Mouse (Mus musculus): ENCODE data around the gene Tmem39b. TPM values are rescaled to one million over a fixed set of nuclear protein-coding genes. Genes with fewer than 3 reads are reported as not detected.
"Not testable (repeated sequence)": the region's sequence is repeated elsewhere in the genome, so short reads cannot be mapped to it uniquely, and the experiment has no call there.

Tmem39b gene
- 10 to 100 TPM in 2 of 3 experiments, 1 to 10 TPM in 1; 8.3 to 16.1 (median 12.8) TPM for polyA plus RNA-seq (2017; shearing (Covaris generic))

- peak; percentile 84 for ATAC-seq
These were observed at the start of gene Tmem39b for GRCm38 (mm10) chr4:129696158-129696985. Tmem39b (minus strand) TSS chr4:129696838.

- ATAC-seq = no peak
These were observed 49.5 kb upstream of the Tmem39b start for GRCm38 (mm10) chr4:129746106-129746505.

DNA sequence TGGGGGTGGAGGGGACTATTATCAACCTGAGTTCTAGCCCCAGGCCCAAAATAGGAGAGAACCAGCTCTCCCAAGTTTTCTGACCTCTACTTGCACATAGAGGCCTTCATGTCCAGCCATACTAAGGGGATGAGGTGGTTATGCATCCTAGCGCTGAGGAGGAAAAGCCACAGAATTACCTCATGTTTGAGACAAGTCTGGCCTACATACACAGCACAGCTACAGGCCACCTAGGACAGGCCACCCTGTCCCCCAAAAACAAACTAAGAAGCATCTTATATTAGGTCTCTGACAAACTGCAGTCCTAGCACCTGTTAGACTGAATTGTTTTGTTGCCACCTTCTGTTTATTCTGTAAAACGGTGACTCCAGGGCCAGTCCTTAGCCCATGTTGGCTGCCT is 46.9 kb upstream of the Tmem39b start:
- no peak for ATAC-seq

DNA sequence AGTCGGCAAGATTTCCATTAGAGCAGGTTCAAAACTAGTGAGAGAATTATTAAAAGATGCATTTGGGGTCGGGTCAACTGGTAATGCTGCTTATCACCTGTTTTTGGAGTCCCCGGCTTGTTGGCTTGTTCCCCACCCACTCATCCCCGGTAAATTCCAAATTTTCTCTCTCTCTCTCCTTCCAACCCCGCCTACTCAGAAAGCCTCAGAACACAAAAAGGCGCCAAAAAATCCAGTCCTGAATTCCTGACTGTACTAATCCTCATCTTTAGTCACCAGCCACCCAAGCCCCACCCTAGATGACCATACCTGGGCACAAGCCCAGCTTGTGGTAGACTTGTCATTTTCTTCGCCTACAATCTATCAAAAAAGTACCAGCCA is 46.4 kb upstream of the Tmem39b start:
- ATAC-seq = no peak

DNA sequence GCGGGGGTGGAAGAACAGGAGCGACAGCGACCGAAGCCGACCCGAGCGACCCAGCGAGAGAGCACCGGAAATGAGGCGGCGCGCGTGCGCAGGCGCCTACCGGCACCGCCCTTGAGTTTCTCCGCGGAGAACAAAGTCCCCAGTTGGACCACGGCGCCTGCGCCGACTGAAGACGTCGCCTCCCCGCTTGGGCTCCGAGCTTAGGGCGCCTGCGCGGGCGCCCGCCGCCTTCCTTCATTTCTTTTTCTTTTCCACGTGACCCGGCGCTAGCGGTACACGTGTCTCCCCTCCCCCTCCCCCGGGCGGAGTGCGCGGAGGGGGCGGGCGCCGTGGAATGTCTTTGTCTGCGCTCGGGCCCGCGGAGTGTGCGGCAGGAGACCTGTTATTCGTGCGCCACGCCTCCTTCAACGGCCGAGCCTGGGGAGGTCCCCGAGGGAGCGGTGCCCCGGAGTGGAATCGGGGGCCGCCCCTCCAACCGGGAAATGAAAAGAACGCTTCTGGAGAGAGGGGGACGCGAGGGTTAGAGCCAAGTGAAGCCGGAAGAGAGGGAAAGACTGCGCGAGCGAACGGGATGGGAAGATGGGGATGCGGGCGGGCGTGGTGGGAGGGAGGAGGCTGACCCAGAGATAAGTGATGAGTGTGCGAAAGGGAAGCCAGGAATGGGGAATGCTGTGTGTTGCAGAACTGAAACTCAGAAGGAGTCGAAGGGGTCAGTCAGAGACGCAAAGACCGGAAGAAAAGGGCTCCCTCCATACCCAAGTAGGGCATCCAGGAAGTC is 45.8 kb upstream of the Tmem39b start, which contains the start of gene Khdrbs1:
TSS of gene Khdrbs1 (minus strand) at position 72 of the 778 bp plus-strand sequence.
- peak; percentile 81 for ATAC-seq

DNA sequence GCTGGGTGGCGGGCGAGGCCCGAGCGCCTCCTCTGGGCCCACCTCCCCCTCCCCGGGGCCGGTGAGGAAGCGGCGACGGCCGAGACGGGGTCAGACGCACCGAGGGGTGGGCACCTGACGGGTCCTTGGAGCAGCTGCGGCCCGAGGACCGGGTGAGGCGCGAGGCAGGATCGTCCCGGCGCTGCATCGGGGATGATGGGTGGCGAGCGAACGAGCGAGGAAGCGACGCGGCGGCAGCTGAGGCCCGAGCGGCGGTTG is 45.3 kb upstream of the Tmem39b start:
- no peak for ATAC-seq

DNA sequence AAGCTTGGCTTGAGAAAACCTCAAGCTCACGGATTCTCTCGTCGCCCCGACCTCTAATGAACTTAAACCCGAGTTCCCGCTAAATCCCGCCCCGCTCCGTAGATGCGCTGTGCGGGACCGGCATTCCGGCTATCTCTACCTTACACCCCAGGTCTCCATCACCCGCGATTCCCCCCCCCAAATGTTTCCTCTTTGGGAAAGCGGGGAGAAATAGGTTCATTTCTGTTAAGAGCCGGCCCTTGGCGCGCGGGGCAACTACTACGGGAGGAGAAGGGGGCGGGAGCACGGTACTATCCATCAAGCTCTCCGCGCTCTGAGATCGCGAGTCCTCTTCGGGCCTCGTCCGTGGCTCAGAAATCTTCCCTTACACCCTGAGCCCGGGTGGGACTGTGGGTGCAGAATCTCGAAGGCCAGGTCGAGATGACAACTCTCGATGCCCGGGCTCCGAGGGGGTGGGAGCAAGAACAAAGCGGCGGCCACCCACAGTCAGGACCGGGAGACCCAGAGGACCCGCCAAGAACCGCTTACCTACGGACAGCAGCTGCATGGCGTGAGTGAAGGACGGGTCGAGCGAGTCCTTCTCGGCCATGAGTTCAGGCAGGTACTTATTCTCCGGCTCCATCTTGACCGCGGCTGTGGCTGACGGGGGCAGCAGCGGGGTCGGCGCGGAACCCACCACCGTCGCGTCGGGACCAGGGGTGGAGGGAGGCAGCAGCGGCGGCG is 44.8 kb upstream of the Tmem39b start:
- ATAC-seq = no peak

DNA sequence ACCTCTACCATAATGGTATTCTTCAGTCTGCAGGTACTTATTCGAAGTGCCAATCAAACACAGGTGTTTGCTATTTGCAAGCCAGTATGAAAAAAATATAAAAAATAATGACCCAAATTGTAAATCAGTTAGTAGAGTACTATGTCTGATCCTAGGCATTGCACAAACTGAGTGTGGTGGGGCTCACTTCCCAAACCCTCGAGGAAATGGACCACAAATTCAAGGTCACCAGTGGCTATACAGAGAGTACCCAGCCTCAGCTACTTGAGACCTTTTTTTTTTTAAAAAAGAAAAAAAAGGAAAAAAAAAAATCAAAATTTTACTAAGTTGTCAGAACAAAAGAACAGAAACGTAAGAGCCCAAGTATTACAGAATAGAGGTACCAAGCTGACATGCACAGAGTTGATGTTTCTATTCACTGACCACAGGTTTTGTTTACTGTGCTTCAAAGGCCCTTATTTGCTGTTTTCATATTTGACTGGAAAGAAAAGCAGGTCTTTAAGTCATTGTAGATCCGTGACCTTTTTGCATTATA is 42.5 kb upstream of the Tmem39b start:
- no peak for ATAC-seq

GRCm38 (mm10) chr4:129736173-129736572 is 39.5 kb upstream of the Tmem39b start:
- no peak for ATAC-seq

DNA sequence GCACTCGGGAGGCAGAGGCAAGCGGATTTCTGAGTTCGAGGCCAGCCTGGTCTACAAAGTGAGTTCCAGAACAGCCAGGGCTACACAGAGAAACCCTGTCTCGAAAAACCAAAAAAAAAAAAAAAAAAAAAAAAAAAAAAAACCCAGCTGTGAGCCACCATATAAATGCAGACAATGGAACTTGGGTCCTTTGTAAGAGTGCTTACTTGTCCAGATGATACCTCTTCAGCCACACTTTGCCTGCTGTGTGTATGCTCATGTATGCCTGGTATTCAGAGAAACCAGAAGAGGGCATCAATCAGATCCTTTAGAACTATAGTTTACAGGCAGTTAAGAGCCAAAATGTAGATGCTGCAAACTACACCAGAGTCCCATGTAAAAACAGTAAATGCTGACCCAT is 38.8 kb upstream of the Tmem39b start:
- not testable (repeated sequence) for ATAC-seq

DNA sequence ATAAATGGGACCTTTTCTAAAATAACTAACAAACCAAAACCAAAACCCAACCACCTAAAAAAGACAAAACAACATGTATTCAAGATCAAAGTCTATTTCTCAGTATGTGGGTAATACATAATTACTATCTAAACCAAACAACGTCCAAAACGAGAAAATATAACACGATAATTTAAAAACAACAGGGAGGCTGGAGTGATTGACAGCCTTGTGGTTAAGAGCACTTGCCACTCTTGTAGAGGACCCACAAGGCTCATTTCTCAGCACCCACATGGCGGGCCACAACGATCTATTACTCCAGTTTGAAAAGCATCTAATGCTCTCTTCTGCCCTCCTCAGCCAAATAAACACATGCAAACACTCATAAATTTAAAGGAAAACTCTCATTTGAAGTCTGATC is 34.8 kb upstream of the Tmem39b start:
- ATAC-seq = peak; percentile 70

GRCm38 (mm10) chr4:129716310-129716709 is 19.7 kb upstream of the Tmem39b start:
- ATAC-seq = no peak

DNA sequence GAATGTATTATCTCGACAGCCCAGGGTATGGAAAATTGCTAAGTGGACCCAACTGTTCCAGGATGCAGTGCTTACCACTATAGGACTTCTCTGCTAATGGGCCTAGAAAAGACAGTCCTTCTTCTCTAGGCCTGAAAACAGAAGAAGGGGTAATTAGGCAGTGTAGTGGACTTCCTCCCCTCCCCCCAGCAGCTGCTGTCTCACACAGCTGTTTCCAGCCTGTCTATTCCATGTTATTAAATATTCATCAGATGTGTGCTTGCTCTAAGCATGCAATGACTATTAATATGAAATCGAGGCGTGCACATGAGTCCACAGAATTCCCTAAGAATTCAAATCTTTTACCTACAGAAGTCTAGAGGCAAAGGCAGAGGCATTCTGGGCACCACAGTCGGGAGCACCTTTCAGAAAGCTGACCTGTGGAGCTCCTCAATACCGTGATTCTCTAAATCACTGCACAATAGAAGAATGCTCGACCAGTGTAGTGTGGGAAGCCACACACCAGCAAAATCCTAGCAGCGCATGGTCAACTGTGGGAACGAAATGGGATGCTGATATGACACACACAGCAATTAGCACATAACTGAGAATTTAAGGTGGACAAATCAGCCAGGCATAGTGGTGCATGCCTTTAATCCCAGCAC is 13.0 kb upstream of the Tmem39b start:
- no peak for ATAC-seq

DNA sequence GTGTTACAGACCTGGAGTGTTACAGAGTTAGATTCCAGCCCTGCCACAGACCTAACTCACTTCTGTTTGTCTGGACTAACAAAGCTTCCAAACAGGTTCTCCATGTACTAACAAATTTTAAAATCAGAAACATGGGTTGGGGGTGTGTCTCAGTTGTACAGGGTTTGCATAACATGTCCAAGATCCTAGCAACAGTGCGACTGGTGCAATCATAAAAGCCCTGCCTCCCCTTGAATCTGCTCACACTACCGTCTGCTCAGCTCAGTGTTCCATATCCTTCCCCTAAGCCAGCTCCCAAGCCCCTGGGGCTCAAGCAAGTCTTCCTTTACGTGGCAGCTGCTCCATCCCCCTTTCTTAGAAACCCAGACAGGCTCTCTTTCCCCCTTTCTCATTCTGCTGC is 10.1 kb upstream of the Tmem39b start:
- no peak for ATAC-seq

DNA sequence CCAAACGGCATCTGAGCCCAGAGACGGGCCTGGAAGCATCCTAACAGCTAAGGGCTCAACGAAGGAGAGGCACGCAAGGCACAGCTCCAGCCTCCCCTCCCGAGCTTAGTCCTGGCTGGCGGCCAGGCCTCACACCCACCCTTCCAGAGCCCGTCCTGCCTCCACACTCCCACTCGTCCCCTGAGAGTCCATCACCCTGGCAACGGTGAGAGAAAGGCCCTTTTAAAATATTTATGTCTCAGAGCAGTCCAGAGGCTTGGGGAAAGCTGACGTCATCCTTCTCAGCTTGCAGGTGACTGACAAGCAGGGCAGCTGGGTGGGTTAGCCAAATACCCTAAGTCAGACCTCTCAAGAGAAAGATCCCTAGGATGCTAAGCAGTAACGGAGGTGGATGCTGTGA is 5.8 kb upstream of the Tmem39b start:
- no peak for ATAC-seq

DNA sequence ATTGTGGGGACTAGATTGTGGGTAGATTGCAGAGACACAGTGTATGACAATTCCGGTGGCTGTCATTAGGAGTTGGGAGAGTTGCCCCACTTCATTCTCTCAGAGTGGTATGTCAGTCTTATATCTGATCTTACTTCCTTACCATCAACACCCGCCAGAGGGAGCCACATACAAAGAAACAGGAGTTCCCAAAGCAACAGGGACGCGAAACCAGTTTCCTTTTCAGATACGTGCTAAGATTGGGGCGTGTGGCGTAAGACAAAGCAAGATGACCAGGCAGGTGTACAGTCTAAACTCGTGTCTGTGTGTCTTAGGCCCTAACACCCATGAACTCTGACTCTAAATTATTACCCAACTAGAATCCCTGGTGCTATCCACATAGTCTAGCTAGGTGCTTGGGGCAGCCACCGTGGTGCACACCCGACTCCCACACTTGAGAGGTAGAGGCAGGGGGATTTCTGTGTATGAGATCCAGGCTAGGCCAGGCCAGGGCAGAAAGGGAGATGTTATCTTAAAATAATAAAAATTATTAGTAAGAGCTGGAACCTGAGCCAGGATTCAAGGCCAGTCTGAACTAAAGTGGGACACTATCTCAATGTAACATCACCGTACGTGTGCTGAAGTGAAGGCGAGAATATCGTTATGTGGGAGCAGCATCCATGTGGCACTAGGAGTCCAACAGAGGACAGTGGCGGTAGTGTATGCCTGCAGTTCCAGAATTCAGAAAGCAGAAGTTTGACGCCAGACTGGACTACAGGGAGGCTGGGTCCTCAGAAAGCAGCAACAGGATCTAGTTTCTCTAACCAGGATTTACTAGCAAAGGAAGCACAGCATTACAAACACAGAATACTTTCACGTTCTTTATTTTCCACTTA is 5.1 kb upstream of the Tmem39b start:
- ATAC-seq = peak; percentile 79

DNA sequence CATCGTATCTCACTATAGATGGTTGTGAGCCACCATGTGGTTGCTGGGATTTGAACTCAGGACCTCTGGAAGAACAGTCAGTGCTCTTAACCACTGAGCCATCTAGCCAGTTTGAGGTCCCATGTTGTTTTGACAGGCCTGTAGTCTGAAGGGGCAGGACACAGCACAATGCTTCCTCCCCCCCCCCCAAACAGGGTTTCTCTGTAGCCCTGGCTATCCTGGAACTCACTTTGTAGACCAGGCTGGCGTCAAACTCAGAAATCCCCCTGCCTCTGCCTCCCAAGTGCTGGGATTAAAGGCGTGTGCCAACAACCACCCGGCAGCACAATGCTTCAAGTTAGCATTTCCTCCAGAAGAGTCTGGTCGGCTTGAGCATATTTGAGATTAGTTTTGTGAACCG is 4.0 kb upstream of the Tmem39b start:
- not testable (repeated sequence) for ATAC-seq

DNA sequence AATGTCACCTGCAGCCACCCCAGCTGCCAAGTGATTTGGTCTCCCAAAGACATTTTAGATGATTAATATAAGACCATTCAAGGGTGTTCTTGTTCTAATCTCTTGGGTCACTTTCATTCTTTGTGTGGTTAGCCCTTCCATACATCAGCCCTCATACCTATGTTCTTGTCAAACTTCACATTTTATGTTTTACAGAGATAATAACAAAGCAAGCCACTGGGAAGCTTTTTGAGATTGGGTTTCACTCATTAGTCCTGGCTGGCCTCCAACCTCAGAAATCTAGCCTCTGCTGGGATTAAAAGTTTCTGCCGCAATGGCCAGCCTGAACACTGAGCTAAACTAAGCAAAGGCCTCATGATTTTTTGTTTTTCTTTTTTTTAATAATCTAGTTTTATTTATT is 3.6 kb upstream of the Tmem39b start:
- ATAC-seq = no peak

DNA sequence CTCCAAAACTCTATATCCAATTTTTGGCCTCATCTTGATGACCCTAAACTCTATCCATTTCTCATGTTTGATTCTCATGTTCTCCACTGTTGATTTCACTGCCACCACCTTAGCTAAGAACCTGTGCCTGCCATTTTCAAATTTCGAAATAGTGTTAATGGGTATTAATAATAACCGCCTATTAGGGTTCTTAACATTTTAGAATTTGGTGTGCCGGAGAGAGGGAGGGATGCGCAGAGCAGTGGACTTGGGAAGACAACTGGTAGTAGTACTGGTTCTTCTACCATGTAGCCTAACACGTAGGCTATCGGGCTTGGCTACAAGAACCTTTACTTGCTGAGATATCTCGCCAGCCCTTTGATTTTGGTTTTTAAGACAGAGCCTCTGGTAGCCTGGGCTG is 553 bp upstream of the Tmem39b start:
- ATAC-seq = no peak

- no peak for ATAC-seq
These were observed 852 bp downstream of the Tmem39b start for GRCm38 (mm10) chr4:129695815-129696157.

- ATAC-seq = no peak
These were observed 12.1 kb downstream of the Tmem39b start for GRCm38 (mm10) chr4:129684531-129684930.
